Mouse (Mus musculus) ES-E14 (cell line): ENCODE data around the gene Wdr5. TPM values are rescaled to one million over a fixed set of nuclear protein-coding genes. Genes with fewer than 3 reads are reported as not detected.
A peak's percentile ranks its signal among the peaks of the same experiment; 100 is the strongest.
"Not testable (repeated sequence)": the region's sequence is repeated elsewhere in the genome, so short reads cannot be mapped to it uniquely, and the experiment has no call there.

Source experiments
- DNase-seq: peaks from one replicate; pipeline ENCODE4 v3.0.0-alpha.2; 2013; ENCODE audit warnings: low read depth, low spot score
- H3K27ac ChIP-seq: 2 replicates; pipeline ENCODE4 v1.5.1; 2012; ENCODE audit warnings: low read depth, mild to moderate bottlenecking, low read length, moderate library complexity, mixed read lengths; ENCODE audit not compliant: poor library complexity, insufficient read depth, severe bottlenecking
- H3K36me3 ChIP-seq: 2 replicates; pipeline ENCODE4 v1.6.1; 2012; ENCODE audit warnings: mild to moderate bottlenecking, low read length, moderate library complexity, mixed read lengths; ENCODE audit not compliant: control insufficient read depth, poor library complexity, insufficient read depth, severe bottlenecking
- H3K4me1 ChIP-seq, 2 experiments: fragments of 150-350 bp in 1 of 2; sonication (generic) in 1 of 2; 2 replicates each; pipeline ENCODE4 v1.6.1; 2012; ENCODE audit warnings: low read length in 2 of 2, mild to moderate bottlenecking in 1 of 2, mixed read lengths in 1 of 2; ENCODE audit not compliant: control insufficient read depth in 2 of 2, insufficient read depth in 2 of 2, poor library complexity in 1 of 2
- H3K4me3 ChIP-seq, 2 experiments: fragments of 150-350 bp in 1 of 2; sonication (generic) in 1 of 2; 2 replicates each; pipeline ENCODE4 v1.5.1; 2012; ENCODE audit warnings: low read length in 2 of 2, low read depth in 1 of 2, mild to moderate bottlenecking in 1 of 2, mixed read lengths in 1 of 2; ENCODE audit not compliant: insufficient read depth in 1 of 2, poor library complexity in 1 of 2, severe bottlenecking in 1 of 2
- H3K9ac ChIP-seq: 2 replicates; pipeline ENCODE4 v1.6.1; 2012; ENCODE audit warnings: low read depth, mild to moderate bottlenecking, low read length, mixed read lengths; ENCODE audit not compliant: poor library complexity, insufficient read depth, severe bottlenecking
- H3K9me3 ChIP-seq: fragments of 150-350 bp; sonication (generic); 2 replicates; pipeline ENCODE4 v1.6.1; 2012; ENCODE audit warnings: low read depth, mild to moderate bottlenecking, low read length; ENCODE audit not compliant: control insufficient read depth, insufficient read depth
- CHD2 ChIP-seq: IDR thresholded peaks from 2 replicates; pipeline ENCODE4 v1.6.1; 2014; ENCODE audit warnings: mild to moderate bottlenecking, low read depth, low read length, inconsistent platforms
- HCFC1 ChIP-seq: IDR thresholded peaks from 2 replicates; pipeline ENCODE4 v1.6.1; 2012; ENCODE audit warnings: low read length, inconsistent platforms, borderline replicate concordance; ENCODE audit not compliant: insufficient read depth
- MAFK ChIP-seq: IDR thresholded peaks from 2 replicates; pipeline ENCODE4 v1.6.1; 2014; ENCODE audit warnings: mild to moderate bottlenecking, low read depth, low read length, inconsistent platforms; ENCODE audit not compliant: insufficient read depth
- ZC3H11A ChIP-seq: IDR thresholded peaks from 2 replicates; pipeline ENCODE4 v1.6.1; 2012; ENCODE audit warnings: low read depth, mild to moderate bottlenecking, inconsistent platforms, low read length, borderline replicate concordance
- ZNF384 ChIP-seq: IDR thresholded peaks from 2 replicates; pipeline ENCODE4 v1.6.1; 2012; ENCODE audit warnings: low read depth, low read length, inconsistent platforms
- in situ Hi-C, 2 experiments: fragments of 600-800 bp; cut with MboI; formaldehyde crosslinking; loops; one replicate each; pipeline ENCODE4 v1.15.1; 2025; ENCODE audit warnings: low sequenced_read_pairs in 2 of 2, inconsistent platforms in 1 of 2; ENCODE audit not compliant: unreplicated experiment in 2 of 2
- total RNA-seq: library from RNA; depleted of rRNA; stranded (reverse); fragments of 300-350 nt; gene quantifications from 2 replicates; pipeline ENCODE4 v1.2.3, GENCODE M21; 2012

Gene Wdr5
- total RNA-seq, 1 experiment, result 106 TPM

DNA sequence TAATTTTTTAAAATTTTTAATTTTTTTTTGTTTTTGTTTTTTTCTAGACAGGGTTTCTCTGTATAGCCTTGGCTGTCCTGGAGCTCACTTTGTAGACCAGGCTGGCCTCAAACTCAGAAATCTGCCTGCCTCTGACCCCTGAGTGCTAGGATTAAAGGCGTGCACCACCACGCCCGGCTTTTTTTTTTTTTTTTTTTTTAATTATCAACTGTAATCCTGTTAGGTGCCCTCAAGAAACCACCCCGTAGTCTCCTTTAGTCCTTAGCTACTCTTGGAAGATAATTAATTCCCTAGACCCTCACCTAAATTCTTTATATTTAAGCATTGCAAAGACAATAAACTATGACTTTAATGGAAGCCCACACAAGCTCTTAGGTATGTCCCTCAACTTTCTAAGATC lies 8.3 kb upstream of the Wdr5 start:
- H3K9ac ChIP-seq, DNase-seq, H3K36me3 ChIP-seq, H3K4me3 ChIP-seq, in situ Hi-C loops, H3K9me3 ChIP-seq: not testable (repeated sequence)
- 0 out of 2 replicates have a peak, but pooled peaks have one; percentile 69 for TF ChIP-seq ZNF384
- Histone ChIP-seq H3K27ac (peak overlapping the region; percentile 83; the same call in 1 of the 2 replicates), H3K4me1 (peaks cover 19 to 23% of the 10 kb centered on the region in 2 experiments)

DNA sequence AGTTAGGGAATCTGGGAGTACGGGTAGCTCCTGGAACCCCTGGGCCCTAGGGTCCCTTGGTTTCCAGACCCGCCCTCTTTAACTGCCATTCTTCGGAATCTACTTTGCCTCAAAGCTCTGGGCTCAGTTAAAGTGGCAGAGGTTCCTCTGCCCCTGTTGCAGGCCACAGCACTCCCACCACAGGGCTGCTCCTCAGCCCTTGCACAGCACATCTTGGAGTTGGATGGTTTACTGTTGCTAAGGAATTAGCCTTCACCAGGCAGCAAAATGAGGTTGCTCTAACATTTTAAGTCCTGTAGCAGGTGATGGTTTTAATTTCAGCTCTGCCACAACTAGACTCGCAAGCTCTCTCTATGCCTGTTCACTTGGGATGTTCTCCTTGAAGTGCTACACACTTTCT lies 7.4 kb upstream of the Wdr5 start, which contains the start of gene Brd3:
TSS of gene Brd3 (minus strand) at position 101 of the 400 bp plus-strand sequence.
- DNase-seq, result no peak
- Histone ChIP-seq H3K4me3 (no peak within 1 kb of the TSS; a peak in 1 of 4 replicates), H3K27ac (peak within 1 kb of the TSS; percentile 83), H3K9me3 (no peaks in the 10 kb centered on the region), H3K4me1 (peaks cover 19 to 23% of the 10 kb centered on the region in 2 experiments), H3K9ac (no peak within 1 kb of the TSS), H3K36me3 (no peaks in the 10 kb centered on the region; the same call in 1 of the 2 replicates)
- no peak for TF ChIP-seq HCFC1
- TF ChIP-seq ZC3H11A, result no peak
- no peak for TF ChIP-seq MAFK
- no peak for TF ChIP-seq ZNF384
- no peak for TF ChIP-seq CHD2
- in situ Hi-C loops, result no loop called here

DNA sequence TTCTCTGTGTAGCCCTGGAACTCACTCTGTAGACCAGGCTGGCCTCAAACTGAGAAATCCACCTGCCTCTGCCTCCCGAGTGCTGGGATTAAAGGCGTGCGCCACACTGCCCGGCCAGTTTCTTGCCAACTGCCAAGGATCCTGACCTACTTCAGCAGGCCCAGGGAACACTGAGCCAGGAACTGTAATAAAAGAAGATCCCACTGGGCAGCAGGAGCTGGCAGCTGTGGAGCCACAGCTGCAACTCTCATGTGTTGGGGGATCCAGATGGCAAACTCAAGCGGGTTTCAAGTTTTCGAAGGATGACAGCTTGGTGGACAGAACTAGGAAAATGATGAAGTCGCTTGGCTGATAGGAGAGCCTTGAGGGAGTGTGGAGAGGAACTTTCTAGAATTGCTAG lies 4.3 kb upstream of the Wdr5 start:
- TF ChIP-seq HCFC1 (no peak), CHD2 (no peak), ZNF384 (no peak), MAFK (no peak), ZC3H11A (no peak)
- no peak overlapping the region for H3K27ac ChIP-seq
- no peak overlapping the region for H3K9ac ChIP-seq
- in situ Hi-C loops, result no loop called here
- H3K36me3 ChIP-seq, result no peaks in the 10 kb centered on the region; the same call in 1 of the 2 replicates
- no peaks in the 10 kb centered on the region for H3K9me3 ChIP-seq
- H3K4me3 ChIP-seq, result no peak overlapping the region
- H3K4me1 ChIP-seq, result peaks cover 11 to 21% of the 10 kb centered on the region in 2 experiments
- DNase-seq, result no peak

DNA sequence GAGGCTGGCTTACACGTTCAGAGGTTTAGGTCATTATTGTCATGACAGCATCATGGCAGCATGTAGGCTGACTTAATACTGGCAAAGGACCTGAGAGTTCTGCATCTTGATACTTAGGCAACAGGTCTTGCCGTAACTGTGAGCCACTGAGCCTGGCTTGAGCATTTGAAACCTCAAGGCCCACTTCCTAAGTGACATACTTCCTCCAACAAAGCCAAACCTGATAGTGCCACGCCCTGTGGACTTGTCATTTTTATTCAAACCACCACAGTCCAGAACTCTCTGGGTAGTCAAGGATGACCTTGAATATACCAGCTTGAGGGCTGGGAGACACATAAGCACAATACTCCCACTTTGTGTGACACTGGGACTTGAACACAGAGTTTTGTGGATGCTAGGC lies 2.0 kb upstream of the Wdr5 start:
- DNase-seq, result no peak
- Histone ChIP-seq H3K4me1 (peaks cover 1 to 14% of the 10 kb centered on the region in 2 experiments; a peak in 2 of 4 replicates), H3K9me3 (no peaks in the 10 kb centered on the region), H3K4me3 (no peak overlapping the region), H3K36me3 (no peaks in the 10 kb centered on the region), H3K9ac (no peak overlapping the region), H3K27ac (no peak overlapping the region)
- TF ChIP-seq HCFC1 (no peak), CHD2 (no peak), ZNF384 (no peak), ZC3H11A (no peak), MAFK (no peak)
- in situ Hi-C loops, result no loop called here

DNA sequence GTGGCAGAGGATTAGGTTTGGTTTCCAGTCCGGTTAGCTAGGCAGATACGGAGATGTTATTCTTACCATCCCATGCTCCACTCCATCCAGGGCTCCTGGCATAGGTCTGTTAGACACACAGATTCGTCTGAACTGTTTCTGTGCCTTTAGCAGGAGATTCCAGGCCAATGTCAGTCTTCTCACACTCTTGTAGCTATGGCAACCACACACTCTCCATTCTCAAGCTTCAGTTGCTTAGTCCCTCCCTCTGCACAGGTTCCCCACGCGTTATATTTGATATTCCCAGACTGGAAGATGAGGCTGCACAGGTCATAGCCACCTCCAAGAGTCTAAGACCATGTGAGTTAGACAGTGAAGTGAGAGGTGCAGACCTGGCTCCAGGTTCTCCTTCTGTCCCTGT lies 1.1 kb upstream of the Wdr5 start:
- no peaks in the 10 kb centered on the region for H3K9me3 ChIP-seq
- peaks cover 1 to 10% of the 10 kb centered on the region in 2 experiments; a peak in 2 of 4 replicates for H3K4me1 ChIP-seq
- peaks cover 7% of the 10 kb centered on the region for H3K36me3 ChIP-seq
- peak overlapping the region; percentile 81 to 96; a peak in 3 of 4 replicates for H3K4me3 ChIP-seq
- in situ Hi-C loops, result no loop called here
- DNase-seq, result no peak
- H3K9ac ChIP-seq, result peak overlapping the region; percentile 80; the same call in 1 of the 2 replicates
- no peak overlapping the region for H3K27ac ChIP-seq
- TF ChIP-seq MAFK (no peak), HCFC1 (no peak), ZC3H11A (no peak), ZNF384 (no peak), CHD2 (no peak)
